Mouse (Mus musculus) forebrain, embryonic 14.5 days (tissue): ENCODE data around the gene Tmem189. TPM values are rescaled to one million over a fixed set of nuclear protein-coding genes. Genes with fewer than 3 reads are reported as not detected.

Experiments
- ATAC-seq: fragments of 200-750 bp; cut with Nextera tagmentation; 2 replicates; pipeline ENCODE4 v1.8.0; 2017; ENCODE audit warnings: mild to moderate bottlenecking, moderate library complexity
- DNase-seq: peaks from one replicate; pipeline ENCODE4 v3.0.0-alpha.2; 2015; ENCODE audit warnings: low spot score
- H3K27ac ChIP-seq: fragments of 300-500 bp; sonication (generic); 2 replicates; pipeline ENCODE4 v1.5.1; 2014; ENCODE audit warnings: low read depth, mild to moderate bottlenecking, control low read depth, low read length, moderate library complexity
- H3K27me3 ChIP-seq: fragments of 300-500 bp; sonication (generic); replicated peaks from 2 replicates; pipeline ENCODE4 v1.6.1; 2014; ENCODE audit warnings: low read length, control low read depth, mixed read lengths; ENCODE audit not compliant: control insufficient read depth, insufficient read depth
- H3K36me3 ChIP-seq: fragments of 300-500 bp; sonication (generic); 2 replicates; pipeline ENCODE4 v1.6.1; 2014; ENCODE audit warnings: low read length, control low read depth; ENCODE audit not compliant: control insufficient read depth, insufficient read depth
- H3K4me1 ChIP-seq: fragments of 300-500 bp; sonication (generic); 2 replicates; pipeline ENCODE4 v1.6.1; 2014; ENCODE audit warnings: antibody characterized with exemption, low read length, control low read depth; ENCODE audit not compliant: control insufficient read depth, insufficient read depth
- H3K4me2 ChIP-seq: fragments of 300-500 bp; sonication (generic); 2 replicates; pipeline ENCODE4 v1.6.1; 2014; ENCODE audit warnings: mild to moderate bottlenecking, control low read depth, low read length
- H3K4me3 ChIP-seq: fragments of 300-500 bp; sonication (generic); 2 replicates; pipeline ENCODE4 v1.5.1; 2014; ENCODE audit warnings: low read depth, low read length, control low read depth
- H3K9ac ChIP-seq: fragments of 300-500 bp; sonication (generic); 2 replicates; pipeline ENCODE4 v1.6.1; 2014; ENCODE audit warnings: mild to moderate bottlenecking, low read length, control low read depth, moderate library complexity
- H3K9me3 ChIP-seq: fragments of 300-500 bp; sonication (generic); replicated peaks from 2 replicates; pipeline ENCODE4 v1.6.1; 2016; ENCODE audit warnings: low read length, control low read depth, mixed read lengths; ENCODE audit not compliant: control insufficient read depth
- WGBS: fragments of 180-500 bp; shearing (Covaris S2); extraction: QIAGEN DNeasy Blood & Tissue Kit; methylation state at CpG from one replicate; pipeline ENCODE4 v1.1.7; 2014; 5-methylcytosine and 5-hydroxymethylcytosine counted together
- polyA plus RNA-seq: library from polyadenylated mRNA; unstranded; fragments of >200 nt; fragmentation: Nextera tagmentation; extraction: Ambion mirVana; gene quantifications from 2 replicates; pipeline ENCODE4 v1.2.1, GENCODE M21; 2014

Tmem189 gene
- polyA plus RNA-seq, 1 experiment from 2014 or later: 21.3 TPM

DNA sequence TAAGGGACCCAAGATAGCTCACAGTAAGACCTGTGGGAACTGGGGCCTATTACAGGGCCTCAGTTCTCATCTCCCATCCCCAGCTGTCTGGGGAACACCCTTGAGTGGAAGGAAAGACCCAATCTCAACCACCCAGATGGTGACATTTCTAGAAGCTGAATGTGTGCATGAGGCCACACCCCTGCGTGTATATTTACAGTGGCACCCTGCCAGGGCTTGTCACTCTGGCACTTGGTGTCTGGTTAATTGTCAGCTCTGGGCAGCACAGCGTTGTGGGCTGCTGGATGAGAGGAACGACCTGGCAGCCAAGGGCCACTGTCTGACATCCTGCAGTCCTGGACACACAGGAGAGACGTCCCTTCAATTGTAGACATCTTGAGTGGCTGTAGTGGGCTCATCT, 60.8 kb downstream of the Tmem189 start:
- no peak overlapping the region; the same call in 1 of the 2 replicates for H3K27ac ChIP-seq
- ATAC-seq (no peak), DNase-seq (peak; percentile 35)
- 0 out of 2 replicates have a peak, but pooled peaks cover 3% of the 10 kb centered on the region for H3K36me3 ChIP-seq
- no peak overlapping the region for H3K9ac ChIP-seq
- H3K4me2 ChIP-seq: no peak overlapping the region
- H3K27me3 ChIP-seq: no peaks in the 10 kb centered on the region
- whole genome bisulfite sequencing: 50% methylated on average over 4 of the region's 4 CpGs
- H3K4me3 ChIP-seq: no peak overlapping the region
- H3K9me3 ChIP-seq: no peaks in the 10 kb centered on the region
- H3K4me1 ChIP-seq: peaks cover 20% of the 10 kb centered on the region

DNA sequence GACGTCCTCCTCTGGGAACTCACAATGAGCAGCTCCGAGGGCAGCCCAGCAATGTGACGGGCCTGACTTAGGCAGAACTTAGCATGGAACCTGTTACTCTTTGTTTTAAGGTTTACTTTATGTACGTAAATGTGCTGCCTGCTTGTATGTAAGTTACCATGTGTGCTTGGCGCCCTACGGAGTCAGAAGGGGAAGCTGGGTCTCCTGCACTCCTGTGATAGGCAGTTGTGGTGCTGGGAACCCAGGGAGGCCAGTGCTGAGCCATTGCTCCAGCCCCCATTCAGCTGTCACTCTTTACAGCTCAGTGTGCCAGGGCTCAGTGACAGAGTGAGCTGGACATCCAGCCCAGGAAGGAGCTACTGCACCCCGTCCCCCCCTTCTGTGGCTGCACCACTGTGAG, 62.6 kb downstream of the Tmem189 start:
- WGBS: 83% methylated on average over 7 of the region's 7 CpGs
- H3K9ac ChIP-seq: no peak overlapping the region

DNA sequence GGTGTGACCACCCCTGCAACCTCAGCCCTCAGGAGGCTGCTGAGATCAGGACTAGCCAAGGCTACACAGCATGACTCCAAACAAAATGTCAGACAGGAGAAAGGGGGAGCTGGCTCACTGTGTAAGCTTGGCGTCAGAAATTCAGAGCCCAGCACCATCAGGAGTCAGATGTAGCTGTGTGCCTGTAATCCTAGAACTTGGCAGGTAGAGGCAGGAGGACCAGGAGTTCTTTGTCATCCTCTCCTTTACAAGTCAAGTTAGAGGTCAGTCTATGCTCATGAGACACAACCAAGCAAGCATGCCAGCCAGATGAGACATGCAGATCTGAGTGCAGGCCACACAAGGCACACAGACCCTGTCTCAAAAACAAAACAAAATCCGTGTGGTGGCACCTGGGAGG, 64.0 kb downstream of the Tmem189 start:
- ATAC-seq (no peak), DNase-seq (no peak)
- 44% methylated on average over 2 of the region's 2 CpGs for WGBS
- H3K4me2 ChIP-seq: no peak overlapping the region
- H3K4me3 ChIP-seq: no peak overlapping the region
- no peaks in the 10 kb centered on the region for H3K27me3 ChIP-seq
- peaks cover 17% of the 10 kb centered on the region for H3K4me1 ChIP-seq
- 0 out of 2 replicates have a peak, but pooled peaks cover 6% of the 10 kb centered on the region for H3K36me3 ChIP-seq
- H3K9me3 ChIP-seq: no peaks in the 10 kb centered on the region
- no peak overlapping the region for H3K9ac ChIP-seq
- H3K27ac ChIP-seq: no peak overlapping the region

More for the DNA sequence above, 62.6 kb downstream of the Tmem189 start:
- Histone ChIP-seq H3K27ac (no peak overlapping the region), H3K4me1 (peaks cover 20% of the 10 kb centered on the region), H3K27me3 (no peaks in the 10 kb centered on the region), H3K9me3 (no peaks in the 10 kb centered on the region), H3K4me2 (no peak overlapping the region), H3K4me3 (no peak overlapping the region), H3K36me3 (0 out of 2 replicates have a peak, but pooled peaks cover 4% of the 10 kb centered on the region)
- no peak for DNase-seq
- ATAC-seq: no peak

DNA sequence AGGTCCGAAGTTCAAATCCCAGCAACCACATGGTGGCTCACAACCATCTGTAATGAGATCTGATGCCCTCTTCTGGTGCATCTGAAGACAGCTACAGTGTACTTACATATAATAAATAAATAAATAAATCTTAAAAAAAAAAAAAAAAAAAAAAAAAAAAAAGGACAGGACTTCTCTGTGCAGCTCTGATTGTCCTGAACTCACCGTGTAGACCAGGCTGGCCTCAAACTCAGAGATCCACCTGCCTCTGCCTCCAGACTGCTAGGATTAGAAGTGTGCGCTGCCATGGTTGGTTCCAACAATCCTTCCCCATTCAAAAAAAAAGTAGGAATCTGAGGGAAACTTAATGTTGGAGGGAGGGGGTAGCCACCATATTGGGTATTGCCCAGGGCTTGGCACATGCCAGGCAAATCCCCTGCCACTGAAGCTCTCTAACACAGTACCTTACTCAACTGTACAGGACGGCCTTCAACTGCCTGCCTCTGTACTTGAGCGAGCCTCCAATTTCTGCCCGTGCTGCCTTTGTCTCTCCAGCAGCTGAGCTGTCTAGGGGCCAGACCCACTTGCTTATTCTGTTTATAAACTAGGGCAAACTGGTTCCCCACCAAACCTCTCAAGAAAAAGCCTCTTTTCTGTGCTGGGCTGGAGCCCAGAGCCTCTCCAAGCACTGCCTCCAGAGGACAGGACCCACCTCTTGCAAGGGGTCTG, 65.1 kb downstream of the Tmem189 start:
- Histone ChIP-seq H3K4me2 (no peak overlapping the region), H3K27ac (no peak overlapping the region), H3K27me3 (no peaks in the 10 kb centered on the region), H3K36me3 (0 out of 2 replicates have a peak, but pooled peaks cover 6% of the 10 kb centered on the region), H3K9ac (no peak overlapping the region), H3K9me3 (no peaks in the 10 kb centered on the region), H3K4me3 (no peak overlapping the region), H3K4me1 (peaks cover 6% of the 10 kb centered on the region)
- WGBS: 87% methylated on average over 5 of the region's 6 CpGs
- ATAC-seq (no peak), DNase-seq (no peak)

DNA sequence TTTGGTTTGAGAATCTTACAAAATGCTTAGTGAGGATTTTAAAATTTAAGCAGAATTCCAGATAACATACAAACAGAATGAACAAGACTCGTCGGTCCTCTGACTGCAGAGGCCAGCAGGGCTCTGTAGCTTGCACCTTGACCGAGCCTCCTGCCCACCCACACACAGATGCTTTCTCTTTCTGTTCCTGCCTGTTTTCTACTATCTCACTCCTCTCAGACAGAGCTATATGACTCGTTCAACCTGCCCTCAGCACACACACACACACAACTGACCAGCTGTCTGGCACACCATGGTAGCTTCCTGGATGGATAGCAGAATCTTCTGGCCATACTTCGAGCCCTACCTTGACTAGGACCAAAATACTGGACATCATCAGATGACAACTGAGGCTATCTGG, 66.7 kb downstream of the Tmem189 start:
- H3K27ac ChIP-seq: no peak overlapping the region
- WGBS: 86% methylated on average over 5 of the region's 5 CpGs
- H3K4me1 ChIP-seq: no peaks in the 10 kb centered on the region
- no peak overlapping the region for H3K4me2 ChIP-seq
- no peaks in the 10 kb centered on the region for H3K9me3 ChIP-seq
- ATAC-seq (no peak), DNase-seq (no peak)
- H3K4me3 ChIP-seq: no peak overlapping the region
- H3K9ac ChIP-seq: no peak overlapping the region
- H3K27me3 ChIP-seq: no peaks in the 10 kb centered on the region
- 0 out of 2 replicates have a peak, but pooled peaks cover 6% of the 10 kb centered on the region for H3K36me3 ChIP-seq

DNA sequence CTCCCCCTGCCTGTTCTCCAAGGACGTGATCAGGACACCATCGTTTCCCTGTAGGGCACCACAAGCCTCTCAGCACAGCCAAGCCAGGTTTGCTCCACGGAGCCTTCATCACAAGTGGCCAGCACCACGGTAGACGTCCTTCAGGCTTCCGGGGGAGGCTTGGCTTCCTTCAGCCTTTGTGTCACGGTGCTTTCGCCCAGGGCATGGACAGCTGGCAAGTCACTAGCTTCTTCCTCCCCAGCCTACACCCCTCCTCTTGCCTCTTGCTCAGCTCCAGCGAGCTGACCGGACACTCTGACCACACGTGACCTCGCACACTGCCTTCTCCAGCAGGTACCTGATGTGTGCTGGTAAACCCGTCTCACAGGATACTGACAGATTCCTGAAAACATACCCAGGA, 67.3 kb downstream of the Tmem189 start:
- Histone ChIP-seq H3K9me3 (no peaks in the 10 kb centered on the region), H3K4me3 (no peak overlapping the region), H3K9ac (no peak overlapping the region), H3K27ac (no peak overlapping the region), H3K4me2 (no peak overlapping the region), H3K36me3 (peaks cover 7% of the 10 kb centered on the region), H3K27me3 (no peaks in the 10 kb centered on the region), H3K4me1 (no peaks in the 10 kb centered on the region)
- no peak for DNase-seq
- ATAC-seq: no peak
- 89% methylated on average over 13 of the region's 13 CpGs for WGBS

DNA sequence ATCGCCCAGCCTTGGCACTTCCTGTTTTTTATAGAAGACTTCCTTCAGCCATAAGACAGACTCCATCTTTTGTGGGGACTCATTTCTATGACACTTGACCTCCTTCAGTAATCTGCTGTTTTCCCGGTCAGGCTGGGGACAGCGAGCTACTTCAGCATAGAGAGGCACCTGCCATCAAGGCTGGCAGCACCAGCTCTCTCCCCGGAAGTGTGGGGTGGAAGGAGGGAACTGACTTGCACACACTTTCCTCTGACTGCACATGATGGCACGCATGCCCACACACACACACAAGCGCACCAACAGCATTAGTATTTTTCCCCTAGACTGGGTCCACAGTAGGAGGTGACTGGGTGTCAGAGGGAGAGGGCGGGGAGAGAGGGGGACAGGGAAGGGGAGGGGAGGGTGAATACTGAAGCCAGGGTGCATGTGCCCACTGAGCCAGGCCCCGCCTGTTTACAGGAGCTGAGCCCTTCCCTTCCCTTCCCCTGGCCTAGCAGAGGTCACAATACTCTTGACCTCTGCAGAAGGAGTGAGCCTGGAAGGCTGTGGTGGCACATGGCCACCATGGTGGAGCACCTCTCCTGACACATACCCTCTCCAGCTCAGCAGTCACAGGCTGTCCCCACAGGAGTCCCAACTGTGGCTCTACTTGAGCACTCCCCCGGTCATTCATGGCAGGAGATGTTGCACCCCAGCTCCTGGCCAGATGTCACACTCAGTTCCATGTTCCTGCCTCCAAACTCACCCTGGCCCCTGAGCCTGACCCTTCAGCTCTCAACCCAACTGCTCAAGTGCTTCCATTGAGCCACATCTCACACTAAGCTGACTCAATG, 68.2 kb downstream of the Tmem189 start:
- no peaks in the 10 kb centered on the region for H3K4me1 ChIP-seq
- no peak for DNase-seq
- no peak overlapping the region for H3K4me2 ChIP-seq
- H3K4me3 ChIP-seq: no peak overlapping the region
- H3K36me3 ChIP-seq: peaks cover 16% of the 10 kb centered on the region
- H3K9ac ChIP-seq: no peak overlapping the region
- 84% methylated on average over 9 of the region's 9 CpGs for WGBS
- no peaks in the 10 kb centered on the region for H3K9me3 ChIP-seq
- H3K27ac ChIP-seq: no peak overlapping the region
- no peak for ATAC-seq
- no peaks in the 10 kb centered on the region for H3K27me3 ChIP-seq

DNA sequence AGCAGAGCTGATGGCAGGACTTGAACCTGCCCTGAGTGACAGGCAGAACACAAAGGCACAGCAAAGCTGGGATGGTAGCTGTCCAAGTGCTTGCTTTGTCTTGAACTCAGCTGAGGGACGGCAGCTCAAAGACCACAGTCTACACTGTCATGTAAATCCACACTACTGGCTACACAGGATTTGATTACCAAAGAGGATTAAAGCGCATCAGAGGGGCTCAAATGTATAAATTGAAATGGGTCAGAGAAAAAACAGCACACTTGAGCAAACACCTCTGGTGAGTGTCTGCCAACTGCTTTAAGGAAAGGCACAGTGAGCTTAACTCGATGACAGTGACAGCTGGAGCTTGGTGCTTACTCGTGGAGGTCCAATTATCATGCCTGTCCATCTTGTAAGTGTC, 72.2 kb downstream of the Tmem189 start:
- Histone ChIP-seq H3K4me1 (no peaks in the 10 kb centered on the region), H3K36me3 (peaks cover 48% of the 10 kb centered on the region), H3K9ac (no peak overlapping the region), H3K4me2 (no peak overlapping the region), H3K27ac (no peak overlapping the region), H3K9me3 (no peaks in the 10 kb centered on the region), H3K27me3 (no peaks in the 10 kb centered on the region), H3K4me3 (no peak overlapping the region)
- no peak for ATAC-seq
- WGBS: 73% methylated on average over 4 of the region's 4 CpGs
- DNase-seq: no peak

DNA sequence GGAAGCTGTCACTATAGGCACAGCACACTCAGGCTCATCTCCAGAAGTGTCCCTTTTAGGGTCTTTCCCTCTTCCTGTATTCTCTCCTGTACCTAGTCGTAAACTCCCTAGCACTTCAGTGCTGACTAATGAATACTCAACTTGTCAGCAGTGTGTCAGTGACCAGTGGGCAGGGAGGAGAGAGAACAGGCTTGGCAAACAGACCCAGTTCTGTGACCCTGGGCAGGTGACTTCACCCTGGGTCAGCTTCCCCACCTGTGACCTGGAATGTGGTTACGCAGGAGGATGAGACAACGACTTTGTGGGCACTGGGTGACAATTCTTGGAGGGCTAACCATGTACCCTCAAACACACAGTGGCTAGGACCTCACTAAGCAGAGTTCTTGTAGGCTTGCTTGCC, 72.6 kb downstream of the Tmem189 start:
- peaks cover 52% of the 10 kb centered on the region for H3K36me3 ChIP-seq
- H3K4me1 ChIP-seq: no peaks in the 10 kb centered on the region
- no peak overlapping the region for H3K4me3 ChIP-seq
- no peak overlapping the region for H3K9ac ChIP-seq
- 96% methylated on average over 3 of the region's 3 CpGs for WGBS
- H3K9me3 ChIP-seq: no peaks in the 10 kb centered on the region
- DNase-seq (no peak), ATAC-seq (no peak)
- no peak overlapping the region for H3K27ac ChIP-seq
- no peaks in the 10 kb centered on the region for H3K27me3 ChIP-seq
- H3K4me2 ChIP-seq: no peak overlapping the region
